ENCODE assay signal across 25 mouse cellular contexts in the genomic region with DNA sequence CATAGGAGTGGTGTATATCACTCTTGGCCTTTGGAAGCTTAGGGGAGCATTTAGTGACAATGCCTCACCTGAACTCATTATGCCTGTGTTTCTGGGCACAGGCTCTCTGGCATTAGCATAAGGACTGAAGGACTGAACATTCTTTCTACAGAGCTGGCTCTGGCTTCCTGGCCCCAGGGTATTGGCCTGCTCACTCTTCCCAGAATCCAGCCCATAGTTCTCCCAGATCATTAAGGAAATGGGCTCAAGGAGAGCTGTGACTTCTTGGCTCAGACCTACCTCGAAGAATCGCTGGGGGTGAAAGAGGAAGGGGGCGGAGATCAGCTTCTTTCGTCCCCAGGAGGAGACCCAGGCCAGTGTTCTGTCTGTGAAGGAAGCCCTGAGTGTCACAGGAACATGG. TPM values are rescaled to one million over a fixed set of nuclear protein-coding genes. Genes with fewer than 3 reads are reported as not detected.
DNase-seq lines count a peak whose midpoint lies in the region; ATAC-seq lines count a peak whose summit lies in the region.
"Had no signal": no experiment of that assay in that cellular context is flagged by ENCODE, and none has a peak within 500 bp of the region (broad histone marks: within the 10 kb centered on the region; RNA-seq: fewer than 3 reads in every experiment).

No protein-coding gene starts in this region.

- 51% methylated on average over 4 of the region's 4 CpGs for WGBS in kidney, embryonic 15.5 days
- 60% methylated on average over 4 of the region's 4 CpGs for WGBS in midbrain, embryonic 11.5 days
- WGBS in midbrain, embryonic 13.5 days: 65% methylated on average over 4 of the region's 4 CpGs

- ATAC-seq in kidney, embryonic 15.5 days (replicated peaks; ENCODE audit: low FRiP score): no peak
- no peak for ATAC-seq in midbrain, embryonic 11.5 days (ENCODE audit: low FRiP score)
- ATAC-seq in midbrain, embryonic 13.5 days: no peak
- ATAC-seq: CD4-positive, CD25-positive, alpha-beta regulatory T cell, adult 4 months; forebrain, embryonic 15.5 days had no signal

- peak; percentile 21 for DNase-seq in adrenal gland, postnatal 10 days
- DNase-seq in adrenal gland, adult 8-10 months: no peak
- DNase-seq in kidney, adult 18-20 months: peak; percentile 33
- DNase-seq in midbrain, embryonic 11.5 days (ENCODE audit: low spot score, missing footprints): peak; percentile 51
- peak; percentile 35 to 51 for DNase-seq in kidney, postnatal 36 days
- DNase-seq in layer of hippocampus, adult 11-12 months (ENCODE audit: low spot score): no peak
- DNase-seq: adrenal gland, postnatal 36 days; B cell, adult 2 months; cerebellum, adult 11 months; cerebellum, adult 9-10 months; cerebellum, postnatal 25 days; gastrocnemius, postnatal 36 days; heart, adult 2 months; heart, postnatal 14 days had no signal

- no peak overlapping the region for H3K9ac ChIP-seq in kidney, embryonic 15.5 days
- no peak overlapping the region for H3K9ac ChIP-seq in midbrain, embryonic 11.5 days (ENCODE audit: low read length)
- no peak overlapping the region for H3K9ac ChIP-seq in midbrain, embryonic 13.5 days (replicated peaks)
- H3K9ac ChIP-seq: embryonic facial prominence, embryonic 13.5 days; forebrain, embryonic 15.5 days; heart, embryonic 15.5 days; hindbrain, embryonic 15.5 days had no signal

- H3K4me1 ChIP-seq in kidney, embryonic 15.5 days: no peaks in the 10 kb centered on the region
- no peaks in the 10 kb centered on the region for H3K4me1 ChIP-seq in midbrain, embryonic 11.5 days (ENCODE audit: control insufficient read depth, insufficient read depth, low read length)
- no peaks in the 10 kb centered on the region for H3K4me1 ChIP-seq in midbrain, embryonic 13.5 days (replicated peaks)
- H3K4me1 ChIP-seq: embryonic facial prominence, embryonic 13.5 days; heart, embryonic 15.5 days; hindbrain, embryonic 10.5 days; hindbrain, embryonic 15.5 days had no signal

- no peak overlapping the region for H3K4me2 ChIP-seq in kidney, embryonic 15.5 days
- no peak overlapping the region for H3K4me2 ChIP-seq in midbrain, embryonic 11.5 days
- no peak overlapping the region for H3K4me2 ChIP-seq in midbrain, embryonic 13.5 days (replicated peaks)
- H3K4me2 ChIP-seq: embryonic facial prominence, embryonic 13.5 days; forebrain, embryonic 15.5 days; heart, embryonic 11.5 days; heart, embryonic 15.5 days; hindbrain, embryonic 15.5 days had no signal

- H3K36me3 ChIP-seq in kidney, embryonic 15.5 days: no peaks in the 10 kb centered on the region
- H3K36me3 ChIP-seq in midbrain, embryonic 11.5 days (ENCODE audit: control insufficient read depth, insufficient read depth, low read length): no peaks in the 10 kb centered on the region
- no peaks in the 10 kb centered on the region for H3K36me3 ChIP-seq in midbrain, embryonic 13.5 days
- H3K36me3 ChIP-seq: embryonic facial prominence, embryonic 13.5 days; forebrain, embryonic 15.5 days; G1E; heart, embryonic 15.5 days; hindbrain, embryonic 10.5 days; hindbrain, embryonic 15.5 days had no signal

- H3K4me3 ChIP-seq in kidney, embryonic 15.5 days (replicated peaks): no peak overlapping the region
- H3K4me3 ChIP-seq in midbrain, embryonic 11.5 days (ENCODE audit: low read depth, low read length): no peak overlapping the region
- H3K4me3 ChIP-seq in midbrain, embryonic 13.5 days (replicated peaks): no peak overlapping the region
- H3K4me3 ChIP-seq: embryonic facial prominence, embryonic 13.5 days; forebrain, embryonic 15.5 days; heart, adult 2 months; heart, embryonic 15.5 days; hindbrain, embryonic 10.5 days; hindbrain, embryonic 15.5 days had no signal

- no peaks in the 10 kb centered on the region for H3K9me3 ChIP-seq in kidney, embryonic 15.5 days (replicated peaks)
- no peaks in the 10 kb centered on the region for H3K9me3 ChIP-seq in midbrain, embryonic 11.5 days (ENCODE audit: control insufficient read depth, low read length)
- no peaks in the 10 kb centered on the region for H3K9me3 ChIP-seq in midbrain, embryonic 13.5 days
- H3K9me3 ChIP-seq: embryonic facial prominence, embryonic 13.5 days; forebrain, embryonic 15.5 days; G1E; heart, embryonic 15.5 days; hindbrain, embryonic 10.5 days; hindbrain, embryonic 15.5 days had no signal

- no peaks in the 10 kb centered on the region for H3K27me3 ChIP-seq in kidney, embryonic 15.5 days
- no peaks in the 10 kb centered on the region for H3K27me3 ChIP-seq in midbrain, embryonic 11.5 days (ENCODE audit: control insufficient read depth, insufficient read depth, low read length)
- no peaks in the 10 kb centered on the region for H3K27me3 ChIP-seq in midbrain, embryonic 13.5 days
- H3K27me3 ChIP-seq: embryonic facial prominence, embryonic 13.5 days; forebrain, embryonic 15.5 days; heart, embryonic 15.5 days; hindbrain, embryonic 15.5 days had no signal

- no peak overlapping the region for H3K27ac ChIP-seq in kidney, embryonic 15.5 days
- no peak overlapping the region for H3K27ac ChIP-seq in midbrain, embryonic 11.5 days (ENCODE audit: low read depth, low read length)
- no peak overlapping the region for H3K27ac ChIP-seq in midbrain, embryonic 13.5 days
- H3K27ac ChIP-seq: embryonic facial prominence, embryonic 13.5 days; forebrain, embryonic 15.5 days; heart, adult 2 months; heart, embryonic 15.5 days; hindbrain, embryonic 10.5 days; hindbrain, embryonic 15.5 days had no signal

RNA-seq across cellular contexts. Expression of a gene that starts 8.5 kb away (rescaled TPM):
- 10 to 100 TPM; 20.3 to 29.6 TPM for total RNA-seq in adrenal gland, postnatal 10 days (2021)
- total RNA-seq in adrenal gland, adult 8-10 months (2022): 10 to 100 TPM; 10.0 to 28.4 (median 13.1) TPM
- polyA plus RNA-seq in kidney, embryonic 15.5 days (2015; fragmentation: Nextera tagmentation; extraction: Ambion mirVana): 1.3 and 2.1 TPM in 2 replicates
- polyA plus RNA-seq in midbrain, embryonic 11.5 days (2014; fragmentation: Nextera tagmentation; extraction: Ambion mirVana): not detected in 2 replicates
- 0.15 and 0.22 TPM in 2 replicates for polyA plus RNA-seq in midbrain, embryonic 13.5 days (2015; fragmentation: Nextera tagmentation; extraction: Ambion mirVana)
- total RNA-seq: G1E had no signal
- polyA plus RNA-seq: CD4-positive, CD25-positive, alpha-beta regulatory T cell, adult 4 months; G1E; heart, embryonic 11.5 days; hindbrain, embryonic 10.5 days had no signal

RNA-seq across cellular contexts. Expression of a gene that starts 13.9 kb away (rescaled TPM):
- total RNA-seq in adrenal gland, postnatal 10 days (2021): under 1 TPM in 1 of 2 experiments, not detected in 1; 0.39 TPM
- total RNA-seq in adrenal gland, adult 8-10 months (2022): under 1 TPM in 2 of 4 experiments, not detected in 2; 0.23 to 0.59 TPM
- polyA plus RNA-seq in kidney, embryonic 15.5 days (2015; fragmentation: Nextera tagmentation; extraction: Ambion mirVana): not detected in 2 replicates
- polyA plus RNA-seq in midbrain, embryonic 11.5 days (2014; fragmentation: Nextera tagmentation; extraction: Ambion mirVana): not detected in 2 replicates
- not detected in 2 replicates for polyA plus RNA-seq in midbrain, embryonic 13.5 days (2015; fragmentation: Nextera tagmentation; extraction: Ambion mirVana)
- total RNA-seq: G1E; gastrocnemius, adult 8-10 months; gastrocnemius, postnatal 36 days; heart, adult 2 months; heart, postnatal 14 days had no signal
- polyA plus RNA-seq: CD4-positive, CD25-positive, alpha-beta regulatory T cell, adult 4 months; embryonic facial prominence, embryonic 13.5 days; forebrain, embryonic 15.5 days; G1E; heart, embryonic 11.5 days; heart, embryonic 15.5 days; hindbrain, embryonic 10.5 days; hindbrain, embryonic 15.5 days had no signal

RNA-seq across cellular contexts. Expression of a gene that starts 41.2 kb away (rescaled TPM):
- total RNA-seq in adrenal gland, postnatal 10 days (2021): 10 to 100 TPM; 83.3 to 97.3 TPM
- total RNA-seq in adrenal gland, adult 8-10 months (2022): 10 to 100 TPM; 50.3 to 83.3 (median 57.3) TPM
- 8.8 and 9.2 TPM in 2 replicates for polyA plus RNA-seq in kidney, embryonic 15.5 days (2015; fragmentation: Nextera tagmentation; extraction: Ambion mirVana)
- polyA plus RNA-seq in midbrain, embryonic 11.5 days (2014; fragmentation: Nextera tagmentation; extraction: Ambion mirVana): 2.3 and 3.2 TPM in 2 replicates
- polyA plus RNA-seq in midbrain, embryonic 13.5 days (2015; fragmentation: Nextera tagmentation; extraction: Ambion mirVana): 1.3 and 2.6 TPM in 2 replicates
- polyA plus RNA-seq: G1E had no signal

Comparison
In these comparisons a context has a peak if more than half of its experiments do, and no peak if none do; other contexts are left out.
1. DNase-seq: peak in adrenal gland, postnatal 10 days (single experiment), kidney, adult 18-20 months (single experiment), midbrain, embryonic 11.5 days (single experiment) and kidney, postnatal 36 days (2 of 2); none in adrenal gland, adult 8-10 months (single experiment) and layer of hippocampus, adult 11-12 months (single experiment).